Mouse (Mus musculus) forebrain, embryonic 16.5 days (tissue): ENCODE data around the gene Hnrnph1. TPM values are rescaled to one million over a fixed set of nuclear protein-coding genes. Genes with fewer than 3 reads are reported as not detected.
A peak's percentile ranks its signal among the peaks of the same experiment; 100 is the strongest.

Source experiments
- ATAC-seq: fragments of 200-750 bp; cut with Nextera tagmentation; 2 replicates; pipeline ENCODE4 v1.8.0; 2017; ENCODE audit warnings: mild to moderate bottlenecking, moderate library complexity
- H3K27ac ChIP-seq: fragments of 300-500 bp; sonication (generic); 2 replicates; pipeline ENCODE4 v1.5.1; 2014; ENCODE audit warnings: low read length, control low read depth
- H3K27me3 ChIP-seq: fragments of 300-500 bp; sonication (generic); replicated peaks from 2 replicates; pipeline ENCODE4 v1.6.1; 2014; ENCODE audit warnings: low read length; ENCODE audit not compliant: control insufficient read depth, insufficient read depth
- H3K36me3 ChIP-seq: fragments of 300-500 bp; sonication (generic); 2 replicates; pipeline ENCODE4 v1.6.1; 2014; ENCODE audit not compliant: control insufficient read depth, insufficient read depth
- H3K4me1 ChIP-seq: fragments of 300-500 bp; sonication (generic); replicated peaks from 2 replicates; pipeline ENCODE4 v1.6.1; 2014; ENCODE audit warnings: low read length; ENCODE audit not compliant: control insufficient read depth, insufficient read depth
- H3K4me2 ChIP-seq: fragments of 300-500 bp; sonication (generic); 2 replicates; pipeline ENCODE4 v1.6.1; 2014; ENCODE audit warnings: mild to moderate bottlenecking, low read length, control low read depth
- H3K4me3 ChIP-seq: fragments of 300-500 bp; sonication (generic); replicated peaks from 2 replicates; pipeline ENCODE4 v1.5.1; 2014; ENCODE audit warnings: mild to moderate bottlenecking, low read length, control low read depth
- H3K9ac ChIP-seq: fragments of 300-500 bp; sonication (generic); replicated peaks from 2 replicates; pipeline ENCODE4 v1.6.1; 2014; ENCODE audit warnings: low read depth, low read length, control low read depth
- H3K9me3 ChIP-seq: fragments of 300-500 bp; sonication (generic); 2 replicates; pipeline ENCODE4 v1.6.1; 2016; ENCODE audit warnings: low read length; ENCODE audit not compliant: control insufficient read depth
- WGBS: fragments of 180-500 bp; shearing (Covaris S2); extraction: QIAGEN DNeasy Blood & Tissue Kit; methylation state at CpG from one replicate; pipeline ENCODE4 v1.1.7; 2014; 5-methylcytosine and 5-hydroxymethylcytosine counted together
- polyA plus RNA-seq: library from polyadenylated mRNA; unstranded; fragments of >200 nt; fragmentation: Nextera tagmentation; extraction: Ambion mirVana; gene quantifications from 2 replicates; pipeline ENCODE4 v1.2.1, GENCODE M21; 2015

Gene Hnrnph1
- polyA plus RNA-seq = 660 and 710 TPM in 2 replicates

DNA sequence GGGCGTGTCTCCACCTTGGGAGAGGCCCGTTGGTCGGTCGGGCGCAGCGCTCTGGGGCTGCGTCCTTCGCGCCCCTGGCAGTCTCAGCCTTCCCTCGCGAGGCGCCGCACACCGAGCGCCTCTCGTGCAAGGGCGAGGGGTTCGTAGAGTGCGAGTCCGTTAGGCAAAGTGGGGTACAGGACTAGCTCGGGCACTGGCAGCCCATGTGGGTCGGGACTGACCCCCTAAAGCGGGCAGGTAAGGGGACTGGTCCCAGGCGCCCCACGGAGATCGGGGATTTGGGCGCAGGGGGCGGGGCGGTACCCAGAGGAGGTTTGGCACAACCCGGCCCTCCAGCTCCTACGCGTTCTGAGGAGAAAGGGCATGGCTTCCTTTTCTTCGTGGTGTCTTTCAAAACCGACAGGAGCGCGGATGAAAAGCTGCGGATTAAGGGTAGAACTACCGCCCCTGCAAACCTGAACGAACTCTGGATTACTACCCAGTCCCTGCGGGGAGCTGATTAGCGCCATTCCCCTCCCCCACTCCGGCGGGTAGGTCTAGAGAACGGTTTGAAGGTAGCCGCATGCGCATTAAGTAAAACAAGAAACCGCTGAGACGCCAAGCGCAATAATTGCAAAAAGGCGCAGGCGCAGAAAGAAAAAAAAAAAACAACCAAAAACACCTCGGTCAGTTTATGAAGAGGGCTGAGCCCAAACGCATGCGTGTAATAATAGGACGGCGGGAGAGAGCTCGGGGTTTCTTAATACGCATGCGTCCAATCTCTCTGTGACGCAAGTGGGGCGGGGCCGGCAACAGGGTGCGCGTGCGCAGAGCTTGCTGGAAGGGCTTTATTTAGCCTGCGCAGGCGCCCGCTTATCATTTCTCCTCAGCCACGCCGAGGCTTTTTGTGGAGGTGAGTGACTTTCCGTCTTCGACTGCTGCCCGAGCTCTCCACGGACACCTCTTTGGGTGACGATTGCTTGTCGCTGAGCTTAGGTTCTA, at the start of gene Hnrnph1:
Hnrnph1 (plus strand) TSS at position 80 of the 981 bp plus-strand sequence.
- peak; percentile 90 for ATAC-seq
- H3K4me3 ChIP-seq = peak within 1 kb of the TSS; percentile 97
- under 1% methylated on average over 76 of the region's 76 CpGs for WGBS

GRCm38 (mm10) chr11:50328075-50328625, 48.6 kb upstream of the Hnrnph1 start:
- ATAC-seq = no peak
- Histone ChIP-seq H3K4me1 (peaks cover 21% of the 10 kb centered on the region), H3K27ac (no peak overlapping the region), H3K9ac (no peak overlapping the region), H3K36me3 (no peaks in the 10 kb centered on the region), H3K9me3 (no peaks in the 10 kb centered on the region), H3K27me3 (no peaks in the 10 kb centered on the region), H3K4me3 (no peak overlapping the region), H3K4me2 (no peak overlapping the region)
- WGBS = 95% methylated on average over 3 of the region's 3 CpGs

More for the DNA sequence above, at the start of gene Hnrnph1:
- Histone ChIP-seq H3K4me1 (peaks cover 21% of the 10 kb centered on the region), H3K9ac (peak within 1 kb of the TSS; percentile 100), H3K9me3 (no peaks in the 10 kb centered on the region), H3K27me3 (no peaks in the 10 kb centered on the region), H3K27ac (peak within 1 kb of the TSS; percentile 100), H3K36me3 (peaks cover 8% of the 10 kb centered on the region; the same call in 1 of the 2 replicates), H3K4me2 (peak within 1 kb of the TSS; percentile 73)

- no peak for ATAC-seq
- WGBS = 100% methylated on average over 1 of the region's 1 CpGs
- no peak overlapping the region for H3K4me3 ChIP-seq
Measured at GRCm38 (mm10) chr11:50329378-50329777, 47.4 kb upstream of the Hnrnph1 start.

GRCm38 (mm10) chr11:50333181-50333580, 43.6 kb upstream of the Hnrnph1 start:
- Histone ChIP-seq H3K4me2 (no peak overlapping the region), H3K9me3 (no peaks in the 10 kb centered on the region), H3K36me3 (no peaks in the 10 kb centered on the region), H3K9ac (no peak overlapping the region), H3K27ac (no peak overlapping the region), H3K4me3 (no peak overlapping the region), H3K4me1 (no peaks in the 10 kb centered on the region), H3K27me3 (no peaks in the 10 kb centered on the region)
- ATAC-seq = no peak
- 86% methylated on average over 3 of the region's 3 CpGs for WGBS

More at GRCm38 (mm10) chr11:50329378-50329777, 47.4 kb upstream of the Hnrnph1 start:
- Histone ChIP-seq H3K4me1 (peaks cover 10% of the 10 kb centered on the region), H3K9me3 (no peaks in the 10 kb centered on the region), H3K9ac (no peak overlapping the region), H3K36me3 (no peaks in the 10 kb centered on the region), H3K27me3 (no peaks in the 10 kb centered on the region), H3K27ac (no peak overlapping the region), H3K4me2 (no peak overlapping the region)

GRCm38 (mm10) chr11:50336126-50336525, 40.7 kb upstream of the Hnrnph1 start:
- WGBS = 65% methylated on average over 1 of the region's 1 CpGs
- no peaks in the 10 kb centered on the region for H3K4me1 ChIP-seq
- no peak overlapping the region for H3K27ac ChIP-seq
- H3K4me3 ChIP-seq = no peak overlapping the region
- H3K4me2 ChIP-seq = no peak overlapping the region
- no peaks in the 10 kb centered on the region for H3K27me3 ChIP-seq
- no peaks in the 10 kb centered on the region for H3K9me3 ChIP-seq
- ATAC-seq = no peak
- H3K9ac ChIP-seq = no peak overlapping the region
- H3K36me3 ChIP-seq = no peaks in the 10 kb centered on the region

DNA sequence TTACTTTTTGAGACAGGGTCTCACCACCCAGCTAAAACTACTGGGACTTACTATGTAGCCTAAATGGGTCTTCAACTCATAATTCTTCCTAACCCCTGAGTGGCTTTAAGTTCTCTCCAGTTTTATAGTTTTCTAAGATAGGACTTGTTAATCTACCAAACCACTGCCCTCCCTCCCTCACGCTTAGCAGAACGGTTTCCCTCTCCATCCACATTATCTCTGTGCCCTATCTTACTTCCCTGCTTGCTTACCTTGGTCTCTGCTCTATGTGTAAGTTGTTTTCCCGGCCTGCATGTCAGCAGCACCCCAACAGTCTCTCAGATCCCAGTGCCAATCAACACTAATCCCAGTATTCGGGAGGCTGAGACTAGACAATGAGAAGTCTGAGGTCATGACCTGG, 39.9 kb upstream of the Hnrnph1 start:
- no peak for ATAC-seq

DNA sequence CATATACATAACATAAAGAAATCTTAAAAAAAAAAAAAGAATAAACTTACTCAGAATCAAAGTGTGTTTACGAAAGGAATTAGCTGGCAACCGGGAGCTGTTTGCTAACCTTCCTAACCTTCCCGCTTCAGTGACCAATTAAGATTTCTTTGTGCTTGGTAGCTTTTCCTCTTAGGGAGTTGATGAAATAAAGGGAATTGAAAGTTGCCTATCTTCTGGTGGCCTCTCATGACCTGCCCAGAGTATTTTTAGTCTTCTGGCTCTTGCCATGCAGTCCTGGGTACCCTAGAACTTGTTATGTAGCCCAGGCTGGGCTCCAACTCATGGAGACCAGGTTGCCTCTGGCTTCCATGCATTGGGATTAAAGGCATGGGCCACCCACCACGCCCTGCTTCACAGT, 31.3 kb upstream of the Hnrnph1 start:
- Histone ChIP-seq H3K4me3 (no peak overlapping the region), H3K27ac (no peak overlapping the region), H3K9me3 (no peaks in the 10 kb centered on the region), H3K4me1 (no peaks in the 10 kb centered on the region), H3K27me3 (no peaks in the 10 kb centered on the region), H3K36me3 (no peaks in the 10 kb centered on the region), H3K9ac (no peak overlapping the region), H3K4me2 (no peak overlapping the region)
- 69% methylated on average over 4 of the region's 4 CpGs for WGBS
- ATAC-seq = no peak

More for the DNA sequence above, 39.9 kb upstream of the Hnrnph1 start:
- WGBS = 63% methylated on average over 4 of the region's 4 CpGs
- H3K9ac ChIP-seq = no peak overlapping the region
- no peak overlapping the region for H3K4me2 ChIP-seq
- H3K27me3 ChIP-seq = no peaks in the 10 kb centered on the region
- no peaks in the 10 kb centered on the region for H3K4me1 ChIP-seq
- no peaks in the 10 kb centered on the region for H3K36me3 ChIP-seq
- H3K4me3 ChIP-seq = no peak overlapping the region
- H3K27ac ChIP-seq = no peak overlapping the region
- H3K9me3 ChIP-seq = no peaks in the 10 kb centered on the region

- WGBS = 91% methylated on average over 9 of the region's 9 CpGs
- Histone ChIP-seq H3K36me3 (no peaks in the 10 kb centered on the region), H3K27ac (no peak overlapping the region), H3K4me2 (no peak overlapping the region), H3K27me3 (no peaks in the 10 kb centered on the region), H3K9me3 (no peaks in the 10 kb centered on the region), H3K9ac (no peak overlapping the region), H3K4me1 (no peaks in the 10 kb centered on the region), H3K4me3 (no peak overlapping the region)
- ATAC-seq = no peak
Measured at GRCm38 (mm10) chr11:50346256-50347032, 30.3 kb upstream of the Hnrnph1 start.

- Histone ChIP-seq H3K9ac (no peak overlapping the region), H3K4me3 (no peak overlapping the region), H3K9me3 (no peaks in the 10 kb centered on the region), H3K36me3 (no peaks in the 10 kb centered on the region), H3K27me3 (no peaks in the 10 kb centered on the region), H3K4me1 (no peaks in the 10 kb centered on the region), H3K27ac (no peak overlapping the region), H3K4me2 (no peak overlapping the region)
- no peak for ATAC-seq
- 88% methylated on average over 2 of the region's 2 CpGs for WGBS
Measured at GRCm38 (mm10) chr11:50352177-50352576, 24.6 kb upstream of the Hnrnph1 start.
